Mouse (Mus musculus): ENCODE measurements around the gene Pcare.

DNA sequence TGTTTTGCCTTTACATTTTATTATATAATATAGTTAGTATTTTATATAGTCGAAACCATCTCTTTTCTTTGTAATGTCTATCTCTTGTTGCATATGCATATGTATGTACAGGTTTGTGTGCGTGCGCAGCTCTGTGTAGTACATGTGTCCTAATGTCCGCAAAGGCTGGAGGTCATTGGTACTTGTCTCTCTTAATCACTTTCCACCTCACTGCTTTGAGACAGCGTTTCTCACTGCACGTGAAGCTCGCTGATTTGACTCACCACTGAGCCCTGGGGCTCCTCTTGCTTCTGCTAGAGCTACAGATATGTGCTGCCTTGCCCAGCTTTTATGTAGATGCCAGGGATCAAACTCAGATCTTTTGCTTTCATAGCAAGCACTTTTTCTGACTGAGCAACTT, 7.8 kb upstream of the Pcare start:
- no peak for TF ChIP-seq CTCF (IDR thresholded peaks at IDR 0.05)
- TF ChIP-seq POLR2A (IDR thresholded peaks at IDR 0.05; ENCODE audit: insufficient read depth, low read depth, low read length), result no peak
- no peak for TF ChIP-seq EP300 (IDR thresholded peaks at IDR 0.05; ENCODE audit: insufficient read depth, low read depth, low read length)

All from heart, adult 2 months (tissue).